Mouse (Mus musculus) lung, postnatal 0 days (tissue): ENCODE results near the gene Ier2. TPM values are rescaled to one million over a fixed set of nuclear protein-coding genes. Genes with fewer than 3 reads are reported as not detected.
A peak's percentile ranks its signal among the peaks of the same experiment; 100 is the strongest.
"Not testable (repeated sequence)": the region's sequence is repeated elsewhere in the genome, so short reads cannot be mapped to it uniquely, and the experiment has no call there.

Experiments
- ATAC-seq: fragments of 200-750 bp; cut with Nextera tagmentation; 2 replicates; pipeline ENCODE4 v1.8.0; 2017; ENCODE audit warnings: moderate library complexity
- DNase-seq: peaks from one replicate; pipeline ENCODE4 v3.0.0-alpha.2; 2016; ENCODE audit warnings: low spot score
- H3K27ac ChIP-seq: fragments of 300-500 bp; sonication (generic); 2 replicates; pipeline ENCODE4 v1.5.1; 2014; ENCODE audit warnings: antibody characterized with exemption, mild to moderate bottlenecking, low read length, mixed read lengths
- H3K27me3 ChIP-seq: fragments of 300-500 bp; sonication (generic); replicated peaks from 2 replicates; pipeline ENCODE4 v1.6.1; 2014; ENCODE audit warnings: low read length, mixed read lengths; ENCODE audit not compliant: insufficient read depth
- H3K36me3 ChIP-seq: fragments of 300-500 bp; sonication (generic); 2 replicates; pipeline ENCODE4 v1.6.1; 2014; ENCODE audit warnings: low read length, mixed read lengths; ENCODE audit not compliant: insufficient read depth
- H3K4me1 ChIP-seq: fragments of 300-500 bp; sonication (generic); 2 replicates; pipeline ENCODE4 v1.6.1; 2014; ENCODE audit warnings: antibody characterized with exemption, low read depth, low read length, mixed read lengths; ENCODE audit not compliant: insufficient read depth
- H3K4me2 ChIP-seq: fragments of 300-500 bp; sonication (generic); replicated peaks from 2 replicates; pipeline ENCODE4 v1.6.1; 2014; ENCODE audit warnings: low read depth, mild to moderate bottlenecking, low read length, moderate library complexity, mixed read lengths
- H3K4me3 ChIP-seq: fragments of 300-500 bp; sonication (generic); 2 replicates; pipeline ENCODE4 v1.5.1; 2014; ENCODE audit warnings: low read depth, low read length
- H3K9ac ChIP-seq: fragments of 300-500 bp; sonication (generic); replicated peaks from 2 replicates; pipeline ENCODE4 v1.6.1; 2014; ENCODE audit warnings: low read depth, mild to moderate bottlenecking
- H3K9me3 ChIP-seq: fragments of 300-500 bp; sonication (generic); 2 replicates; pipeline ENCODE4 v1.6.1; 2016; ENCODE audit warnings: low read length, mixed read lengths
- CTCF ChIP-seq: IDR thresholded peaks from 2 replicates; pipeline ENCODE4 v1.5.1; 2016; ENCODE audit warnings: antibody characterized with exemption, mild to moderate bottlenecking
- EP300 ChIP-seq: IDR thresholded peaks from 2 replicates; pipeline ENCODE4 v1.6.1; 2016; ENCODE audit warnings: antibody characterized with exemption, mild to moderate bottlenecking, control low read depth
- WGBS: fragments of 180-500 bp; shearing (Covaris S2); extraction: QIAGEN DNeasy Blood & Tissue Kit; methylation state at CpG from one replicate; pipeline ENCODE4 v1.1.7; 2014; 5-methylcytosine and 5-hydroxymethylcytosine counted together
- polyA plus RNA-seq: library from polyadenylated mRNA; unstranded; fragments of >200 nt; fragmentation: Nextera tagmentation; extraction: Ambion mirVana; gene quantifications from 2 replicates; pipeline ENCODE4 v1.2.1, GENCODE M21; 2015

Ier2 gene
- polyA plus RNA-seq, 1 experiment from 2014 or later: 113 TPM

GRCm38 (mm10) chr8:84682257-84682656 lies 19.6 kb upstream of the Ier2 start:
- ATAC-seq: no peak
- WGBS: 76% methylated on average over 2 of the region's 2 CpGs
- no peak overlapping the region for H3K4me3 ChIP-seq
- no peaks in the 10 kb centered on the region for H3K9me3 ChIP-seq
- H3K27ac ChIP-seq: no peak overlapping the region
- no peak overlapping the region for H3K4me2 ChIP-seq
- TF ChIP-seq EP300 (no peak), CTCF (no peak)
- H3K27me3 ChIP-seq: no peaks in the 10 kb centered on the region
- H3K36me3 ChIP-seq: no peaks in the 10 kb centered on the region
- no peak for DNase-seq
- no peak overlapping the region for H3K9ac ChIP-seq
- peaks cover 6% of the 10 kb centered on the region; the same call in 1 of the 2 replicates for H3K4me1 ChIP-seq

GRCm38 (mm10) chr8:84681476-84681875 lies 18.8 kb upstream of the Ier2 start:
- 76% methylated on average over 2 of the region's 2 CpGs for whole genome bisulfite sequencing
- TF ChIP-seq CTCF (no peak), EP300 (no peak)

GRCm38 (mm10) chr8:84677305-84677704 lies 14.7 kb upstream of the Ier2 start:
- H3K27ac ChIP-seq: no peak overlapping the region
- H3K9me3 ChIP-seq: no peaks in the 10 kb centered on the region
- H3K27me3 ChIP-seq: no peaks in the 10 kb centered on the region
- WGBS: 92% methylated on average over 5 of the region's 5 CpGs
- DNase-seq: no peak
- peaks cover 23% of the 10 kb centered on the region; the same call in 1 of the 2 replicates for H3K36me3 ChIP-seq
- H3K9ac ChIP-seq: no peak overlapping the region
- TF ChIP-seq EP300 (no peak), CTCF (no peak)
- H3K4me3 ChIP-seq: no peak overlapping the region
- no peaks in the 10 kb centered on the region for H3K4me1 ChIP-seq
- H3K4me2 ChIP-seq: no peak overlapping the region
- no peak for ATAC-seq

More at GRCm38 (mm10) chr8:84681476-84681875, 18.8 kb upstream of the Ier2 start:
- H3K27me3 ChIP-seq: no peaks in the 10 kb centered on the region
- no peak overlapping the region for H3K9ac ChIP-seq
- H3K4me1 ChIP-seq: peaks cover 6% of the 10 kb centered on the region; the same call in 1 of the 2 replicates
- no peak overlapping the region for H3K4me2 ChIP-seq
- no peaks in the 10 kb centered on the region for H3K36me3 ChIP-seq
- H3K4me3 ChIP-seq: no peak overlapping the region
- ATAC-seq: no peak
- H3K9me3 ChIP-seq: no peaks in the 10 kb centered on the region
- DNase-seq: no peak
- no peak overlapping the region for H3K27ac ChIP-seq

DNA sequence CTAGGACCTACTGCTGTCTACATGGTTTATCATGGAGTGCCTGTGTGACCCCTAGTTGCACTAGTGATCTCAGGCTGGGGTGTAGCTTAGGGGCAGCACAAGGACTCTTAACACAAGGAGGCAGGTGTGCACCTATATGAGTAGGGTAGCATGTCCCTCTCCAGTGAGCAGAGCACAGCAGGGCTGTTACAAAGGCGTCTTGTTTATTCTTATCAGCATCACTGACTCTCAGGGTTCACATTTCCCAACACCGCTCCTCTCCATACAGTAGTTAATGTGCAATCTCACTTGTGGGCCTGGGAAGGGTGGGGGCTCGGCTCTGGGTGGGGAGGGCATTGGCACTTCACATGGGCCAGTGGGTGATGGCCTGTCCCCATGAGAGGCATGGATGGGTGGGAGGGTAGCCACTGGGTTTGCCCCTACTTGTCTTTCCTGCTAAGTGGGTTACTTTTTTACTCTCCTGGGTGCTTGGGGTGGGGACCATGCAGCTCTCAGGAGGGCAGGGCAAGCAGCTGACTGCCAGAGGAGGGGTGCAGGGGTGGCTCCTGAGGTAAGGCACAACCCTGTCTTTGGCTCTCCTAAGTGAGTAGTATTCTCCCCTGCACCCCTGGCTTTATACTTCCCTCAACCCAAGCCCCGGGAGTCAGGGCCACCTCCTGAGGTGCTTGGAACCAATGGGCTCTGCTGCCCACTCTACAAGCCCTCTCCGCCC lies 7.8 kb upstream of the Ier2 start:
- H3K36me3 ChIP-seq: peaks cover 19% of the 10 kb centered on the region; the same call in 1 of the 2 replicates
- 69% methylated on average over 5 of the region's 5 CpGs for WGBS
- not testable (repeated sequence) for H3K27me3 ChIP-seq, H3K9me3 ChIP-seq, H3K9ac ChIP-seq, H3K4me2 ChIP-seq, H3K4me1 ChIP-seq, H3K4me3 ChIP-seq
- ATAC-seq (peak; percentile 80), DNase-seq (peak; percentile 37)
- H3K27ac ChIP-seq: peak overlapping the region; percentile 40

GRCm38 (mm10) chr8:84668731-84669485 lies 6.3 kb upstream of the Ier2 start:
- H3K9me3 ChIP-seq: no peaks in the 10 kb centered on the region
- no peak overlapping the region for H3K4me2 ChIP-seq
- DNase-seq: no peak
- ATAC-seq: no peak
- 0 out of 2 replicates have a peak, but pooled peaks cover 11% of the 10 kb centered on the region for H3K36me3 ChIP-seq
- H3K9ac ChIP-seq: no peak overlapping the region
- no peaks in the 10 kb centered on the region for H3K27me3 ChIP-seq
- no peak overlapping the region for H3K27ac ChIP-seq
- peaks cover 5% of the 10 kb centered on the region; the same call in 1 of the 2 replicates for H3K4me1 ChIP-seq
- WGBS: 71% methylated on average over 6 of the region's 6 CpGs
- TF ChIP-seq EP300 (no peak), CTCF (no peak)
- no peak overlapping the region for H3K4me3 ChIP-seq

DNA sequence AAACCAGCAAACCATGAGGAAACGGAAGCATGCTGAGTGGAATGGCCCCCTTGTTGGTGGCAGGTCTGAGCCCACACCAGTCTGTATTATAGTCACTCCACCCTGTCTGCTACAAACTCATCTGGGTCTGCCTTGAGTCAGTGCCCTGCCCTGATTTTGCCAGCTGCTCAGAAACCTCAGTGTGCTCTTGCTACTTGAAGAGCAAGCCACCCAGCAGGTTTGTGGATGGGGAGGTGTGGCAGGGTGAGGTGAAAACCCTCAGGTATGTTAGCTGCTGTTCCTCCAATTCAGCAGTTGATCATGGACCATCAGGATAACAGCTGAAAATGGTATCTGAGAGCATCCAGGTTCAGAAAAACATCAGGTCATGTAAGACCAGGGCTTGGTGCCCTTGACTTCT lies 5.4 kb upstream of the Ier2 start:
- DNase-seq (peak; percentile 80), ATAC-seq (no peak)
- peaks cover 5% of the 10 kb centered on the region; the same call in 1 of the 2 replicates for H3K4me1 ChIP-seq
- H3K36me3 ChIP-seq: 0 out of 2 replicates have a peak, but pooled peaks cover 6% of the 10 kb centered on the region
- H3K9me3 ChIP-seq: no peaks in the 10 kb centered on the region
- H3K27me3 ChIP-seq: no peaks in the 10 kb centered on the region
- TF ChIP-seq CTCF (no peak), EP300 (no peak)
- H3K9ac ChIP-seq: no peak overlapping the region
- H3K4me3 ChIP-seq: no peak overlapping the region
- peak overlapping the region; percentile 47; the same call in 1 of the 2 replicates for H3K27ac ChIP-seq
- H3K4me2 ChIP-seq: no peak overlapping the region
- WGBS: 40% methylated on average over 1 of the region's 1 CpGs
